Mouse (Mus musculus) CH12.LX (cell line): ENCODE results near the gene Cabcoco1. TPM values are rescaled to one million over a fixed set of nuclear protein-coding genes. Genes with fewer than 3 reads are reported as not detected.
A peak's percentile ranks its signal among the peaks of the same experiment; 100 is the strongest.

Experiments used
- DNase-seq: peaks from one replicate; pipeline ENCODE4 v3.0.0-alpha.2; 2013; ENCODE audit errors: extremely low read depth
- H3K27ac ChIP-seq: 2 replicates; pipeline ENCODE4 v1.5.1; 2012; ENCODE audit warnings: low read depth, mild to moderate bottlenecking, control low read depth, moderate library complexity; ENCODE audit not compliant: insufficient read depth
- H3K27me3 ChIP-seq: replicated peaks from 2 replicates; pipeline ENCODE3; 2012; ENCODE audit warnings: inconsistent platforms
- H3K36me3 ChIP-seq, 2 experiments: replicated peaks in 1 of 2; 2 replicates each; pipeline versions ENCODE3 to v1.6.1; 2012; ENCODE audit warnings: inconsistent platforms in 1 of 2, low read length in 1 of 2, mild to moderate bottlenecking in 1 of 2, mixed read lengths in 1 of 2, moderate library complexity in 1 of 2; ENCODE audit not compliant: control insufficient read depth in 1 of 2, insufficient read depth in 1 of 2
- H3K4me1 ChIP-seq, 2 experiments: 2 replicates each; pipeline ENCODE4 v1.6.1; 2012; ENCODE audit warnings: inconsistent platforms in 1 of 2, moderate library complexity in 1 of 2; ENCODE audit not compliant: insufficient read depth in 2 of 2, control insufficient read depth in 1 of 2
- H3K4me2 ChIP-seq: 2 replicates; pipeline ENCODE4 v1.6.1; 2012; ENCODE audit warnings: low read depth, mild to moderate bottlenecking, control low read depth; ENCODE audit not compliant: poor library complexity, insufficient read depth, severe bottlenecking
- H3K4me3 ChIP-seq, 3 experiments: fragments of 150-350 bp in 1 of 3; sonication (generic) in 1 of 3; replicated peaks in 1 of 3; 2 replicates each; pipeline versions ENCODE3 to v1.5.1; 2011 to 2012; ENCODE audit warnings: low read depth in 2 of 3, low read length in 2 of 3, mild to moderate bottlenecking in 2 of 3, moderate library complexity in 2 of 3, control low read depth in 1 of 3, improper control_type of control experiment in 1 of 3, inconsistent platforms in 1 of 3, mixed read lengths in 1 of 3; ENCODE audit not compliant: poor library complexity in 1 of 3
- H3K79me2 ChIP-seq: replicated peaks from 2 replicates; pipeline ENCODE4 v1.6.1; 2012; ENCODE audit warnings: mild to moderate bottlenecking, moderate library complexity; ENCODE audit not compliant: control insufficient read depth, poor library complexity, insufficient read depth, severe bottlenecking; ENCODE audit errors: extremely low read depth
- H3K9ac ChIP-seq: 2 replicates; pipeline ENCODE4 v1.6.1; 2012; ENCODE audit warnings: low read depth, mild to moderate bottlenecking, control low read depth, moderate library complexity; ENCODE audit not compliant: insufficient read depth
- H3K9me3 ChIP-seq: replicated peaks from 2 replicates; pipeline ENCODE3; 2012; ENCODE audit warnings: low read length, inconsistent platforms, mixed read lengths
- BHLHE40 ChIP-seq: IDR thresholded peaks from 2 replicates; pipeline ENCODE4 v1.6.1; 2011; ENCODE audit warnings: mild to moderate bottlenecking, low read depth, low read length, improper control_type of control experiment
- CTCF ChIP-seq, 2 experiments: IDR thresholded peaks in 1 of 2; conservative IDR thresholded peaks in 1 of 2; 2 replicates each; pipeline ENCODE4 v1.5.1; 2011 to 2012; ENCODE audit warnings: low read depth in 2 of 2, low read length in 2 of 2, improper control_type of control experiment in 1 of 2, inconsistent platforms in 1 of 2, mild to moderate bottlenecking in 1 of 2, moderate library complexity in 1 of 2
- E2F4 ChIP-seq: IDR thresholded peaks from 2 replicates; pipeline ENCODE4 v1.6.1; 2011; ENCODE audit warnings: low read depth, low read length, improper control_type of control experiment; ENCODE audit not compliant: insufficient replicate concordance
- GABPA ChIP-seq: IDR thresholded peaks from 2 replicates; pipeline ENCODE4 v1.6.1; 2012; ENCODE audit warnings: low read depth, low read length, improper control_type of control experiment, inconsistent platforms; ENCODE audit not compliant: insufficient replicate concordance
- IRF4 ChIP-seq: IDR thresholded peaks from 2 replicates; pipeline ENCODE4 v1.6.1; 2014; ENCODE audit warnings: low read depth, mild to moderate bottlenecking, inconsistent platforms, low read length, improper control_type of control experiment
- JUN ChIP-seq: IDR thresholded peaks from 2 replicates; pipeline ENCODE4 v1.6.1; 2011; ENCODE audit warnings: low read depth, mild to moderate bottlenecking, low read length, improper control_type of control experiment, moderate library complexity; ENCODE audit not compliant: insufficient read depth
- MAFK ChIP-seq: IDR thresholded peaks from 2 replicates; pipeline ENCODE4 v1.6.1; 2011; ENCODE audit warnings: low read length, improper control_type of control experiment; ENCODE audit not compliant: insufficient replicate concordance
- MAZ ChIP-seq: IDR thresholded peaks from 2 replicates; pipeline ENCODE4 v1.6.1; 2012; ENCODE audit warnings: low read depth, mild to moderate bottlenecking, inconsistent platforms, low read length, improper control_type of control experiment, moderate library complexity
- MEF2A ChIP-seq: IDR thresholded peaks from 2 replicates; pipeline ENCODE4 v1.6.1; 2014; ENCODE audit warnings: low read depth, mild to moderate bottlenecking, inconsistent platforms, low read length, improper control_type of control experiment, borderline replicate concordance
- MYC ChIP-seq: IDR thresholded peaks from 2 replicates; pipeline ENCODE4 v1.6.1; 2011; ENCODE audit warnings: low read depth, mild to moderate bottlenecking, improper control_type of control experiment, low read length
- NELFE ChIP-seq: IDR thresholded peaks from 2 replicates; pipeline ENCODE4 v1.6.1; 2011; ENCODE audit warnings: low read depth, low read length, improper control_type of control experiment
- NRF1 ChIP-seq: IDR thresholded peaks from 2 replicates; pipeline ENCODE4 v1.6.1; 2014; ENCODE audit warnings: low read depth, mild to moderate bottlenecking, inconsistent platforms, low read length, improper control_type of control experiment, moderate library complexity
- POLR2AphosphoS2 ChIP-seq: IDR thresholded peaks from 2 replicates; pipeline ENCODE4 v1.6.1; 2011; ENCODE audit warnings: low read depth, low read length, improper control_type of control experiment
- RAD21 ChIP-seq: IDR thresholded peaks from 2 replicates; pipeline ENCODE4 v1.6.1; 2011; ENCODE audit warnings: low read depth, mild to moderate bottlenecking, low read length, improper control_type of control experiment, moderate library complexity
- SIN3A ChIP-seq: IDR thresholded peaks from 2 replicates; pipeline ENCODE4 v1.6.1; 2012; ENCODE audit warnings: low read length, improper control_type of control experiment, inconsistent platforms
- USF2 ChIP-seq: conservative IDR thresholded peaks from 2 replicates; pipeline ENCODE4 v1.6.1; 2011; ENCODE audit warnings: low read depth, low read length, improper control_type of control experiment
- ZC3H11A ChIP-seq: IDR thresholded peaks from 2 replicates; pipeline ENCODE4 v1.6.1; 2012; ENCODE audit warnings: low read depth, mild to moderate bottlenecking, inconsistent platforms, low read length, improper control_type of control experiment
- ZKSCAN1 ChIP-seq: IDR thresholded peaks from 2 replicates; pipeline ENCODE4 v1.6.1; 2012; ENCODE audit warnings: low read depth, inconsistent platforms, low read length, improper control_type of control experiment, borderline replicate concordance
- ZMIZ1 ChIP-seq: IDR thresholded peaks from 2 replicates; pipeline ENCODE4 v1.6.1; 2012; ENCODE audit warnings: low read depth, mild to moderate bottlenecking, inconsistent platforms, low read length, improper control_type of control experiment
- ZNF384 ChIP-seq: IDR thresholded peaks from 2 replicates; pipeline ENCODE4 v1.6.1; 2012; ENCODE audit warnings: low read depth, low read length, improper control_type of control experiment, inconsistent platforms
- dilution Hi-C: fragments of 300-500 bp; cut with MboI; formaldehyde crosslinking; loops from 2 replicates; pipeline ENCODE4 v1.14.3; 2020; ENCODE audit warnings: low sequenced_read_pairs; ENCODE audit not compliant: extremely low pct_unique_long_range_greater_than_20kb, extremely low pct_ligation_motif_present
- in situ Hi-C: fragments of 300-500 bp; cut with MboI; formaldehyde crosslinking; loops from 3 replicates; pipeline ENCODE4 v1.14.3; 2019; ENCODE audit warnings: low sequenced_read_pairs, low pct_ligation_motif_present, low pct_unique_long_range_greater_than_20kb, mixed read lengths
- polyA plus RNA-seq: library from polyadenylated mRNA; unstranded; fragments of >175 nt; gene quantifications from 2 replicates; pipeline ENCODE4 v1.2.1, GENCODE M21; 2012; ENCODE audit warnings: low read depth; ENCODE audit not compliant: insufficient read length
- total RNA-seq, 2 experiments: library from RNA; depleted of rRNA; stranded (reverse); fragments of 300-350 nt in 1 of 2; fragments of >200 nt in 1 of 2; gene quantifications; 2 replicates each; pipeline ENCODE4 v1.2.3; 2012 to 2014

Cabcoco1 gene
- total and polyA plus RNA-seq, 3 experiments: 0.72 to 2.4 (median 0.90) TPM

- dilution Hi-C loops: no loop called here
- in situ Hi-C loops: no loop called here
- TF ChIP-seq JUN (no peak), MYC (no peak)
- no peak overlapping the region for H3K27ac ChIP-seq
- no peak overlapping the region for H3K4me2 ChIP-seq
- H3K36me3 ChIP-seq: no peaks in the 10 kb centered on the region
- no peaks in the 10 kb centered on the region for H3K79me2 ChIP-seq
- H3K4me3 ChIP-seq: no peak overlapping the region
- no peaks in the 10 kb centered on the region for H3K4me1 ChIP-seq
- no peak for DNase-seq
- peak overlapping the region; percentile 40; the same call in 1 of the 2 replicates for H3K9ac ChIP-seq
- no peaks in the 10 kb centered on the region for H3K9me3 ChIP-seq
- no peaks in the 10 kb centered on the region for H3K27me3 ChIP-seq
These were observed 135.8 kb downstream of the Cabcoco1 start for GRCm38 (mm10) chr10:68405936-68406335.

DNA sequence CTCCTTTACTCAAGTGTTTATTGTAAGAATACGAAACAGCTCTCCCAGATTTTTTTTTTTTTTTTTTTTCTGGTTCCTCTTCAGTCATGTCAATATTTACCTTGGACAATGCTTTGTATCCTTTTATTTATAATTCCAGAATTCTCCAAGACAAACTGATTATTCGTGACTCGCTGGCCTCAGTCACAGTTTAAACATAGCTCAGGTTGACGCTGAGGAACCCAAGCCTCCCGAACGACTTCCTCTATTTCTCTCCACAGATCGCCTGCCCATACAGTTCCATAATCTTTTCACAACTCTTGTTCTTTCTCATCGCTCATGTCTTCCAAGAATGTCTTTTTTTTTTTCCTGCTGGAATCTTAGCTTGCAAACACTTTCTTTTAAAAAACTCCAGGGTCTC, 144.9 kb downstream of the Cabcoco1 start:
- dilution Hi-C loops: no loop called here
- Histone ChIP-seq H3K9me3 (peaks cover 11% of the 10 kb centered on the region), H3K4me2 (peak overlapping the region; percentile 44; the same call in 1 of the 2 replicates), H3K4me1 (peaks cover 5 to 27% of the 10 kb centered on the region in 2 experiments), H3K27me3 (no peaks in the 10 kb centered on the region), H3K4me3 (no peak overlapping the region), H3K27ac (no peak overlapping the region), H3K79me2 (no peaks in the 10 kb centered on the region), H3K36me3 (no peaks in the 10 kb centered on the region), H3K9ac (no peak overlapping the region)
- no peak for DNase-seq
- TF ChIP-seq IRF4: no peak
- no peak for TF ChIP-seq ZC3H11A
- TF ChIP-seq USF2: no peak
- no peak for TF ChIP-seq CTCF (conservative IDR thresholded peaks at IDR 0.05 in 1 of 2, IDR thresholded peaks at IDR 0.05 in 1 of 2; ENCODE audit: low read depth in 2 of 2, low read length in 2 of 2)
- no peak for TF ChIP-seq GABPA
- no peak for TF ChIP-seq E2F4
- no peak for TF ChIP-seq JUN
- no peak for TF ChIP-seq ZKSCAN1
- TF ChIP-seq MAFK: no peak
- no peak for TF ChIP-seq BHLHE40
- TF ChIP-seq NELFE: no peak
- no peak for TF ChIP-seq SIN3A
- no peak for TF ChIP-seq MAZ
- no peak for TF ChIP-seq ZMIZ1
- no peak for TF ChIP-seq RAD21
- no peak for TF ChIP-seq NRF1
- TF ChIP-seq POLR2AphosphoS2: no peak
- no peak for TF ChIP-seq ZNF384
- no peak for TF ChIP-seq MEF2A
- in situ Hi-C loops: no loop called here
